Mouse (Mus musculus) midbrain, embryonic 11.5 days (tissue): ENCODE results near the gene Gm973. TPM values are rescaled to one million over a fixed set of nuclear protein-coding genes. Genes with fewer than 3 reads are reported as not detected.

Experiments
- ATAC-seq: fragments of 200-750 bp; cut with Nextera tagmentation; 2 replicates; pipeline ENCODE4 v1.8.0; 2017; ENCODE audit warnings: moderate TSS enrichment, moderate library complexity; ENCODE audit not compliant: low FRiP score
- DNase-seq: peaks from one replicate; pipeline ENCODE4 v3.0.0; 2015; ENCODE audit warnings: low spot score; ENCODE audit errors: missing footprints
- H3K27ac ChIP-seq: fragments of 300-500 bp; sonication (generic); 2 replicates; pipeline ENCODE4 v1.5.1; 2014; ENCODE audit warnings: low read depth, low read length
- H3K27me3 ChIP-seq: fragments of 300-500 bp; sonication (generic); 2 replicates; pipeline ENCODE4 v1.6.1; 2014; ENCODE audit warnings: mild to moderate bottlenecking, low read length, moderate library complexity, mixed read lengths; ENCODE audit not compliant: control insufficient read depth, insufficient read depth
- H3K36me3 ChIP-seq: fragments of 300-500 bp; sonication (generic); 2 replicates; pipeline ENCODE4 v1.6.1; 2014; ENCODE audit warnings: mild to moderate bottlenecking, low read length, moderate library complexity, mixed read lengths; ENCODE audit not compliant: control insufficient read depth, insufficient read depth
- H3K4me1 ChIP-seq: fragments of 300-500 bp; sonication (generic); 2 replicates; pipeline ENCODE4 v1.6.1; 2014; ENCODE audit warnings: low read length; ENCODE audit not compliant: control insufficient read depth, insufficient read depth
- H3K4me2 ChIP-seq: fragments of 300-500 bp; sonication (generic); 2 replicates; pipeline ENCODE4 v1.6.1; 2014; ENCODE audit warnings: mild to moderate bottlenecking, moderate library complexity
- H3K4me3 ChIP-seq: fragments of 300-500 bp; sonication (generic); 2 replicates; pipeline ENCODE4 v1.5.1; 2014; ENCODE audit warnings: low read depth, low read length
- H3K9ac ChIP-seq: fragments of 300-500 bp; sonication (generic); 2 replicates; pipeline ENCODE4 v1.6.1; 2014; ENCODE audit warnings: low read length
- H3K9me3 ChIP-seq: fragments of 300-500 bp; sonication (generic); 2 replicates; pipeline ENCODE4 v1.6.1; 2016; ENCODE audit warnings: low read length; ENCODE audit not compliant: control insufficient read depth
- WGBS: fragments of 180-500 bp; shearing (Covaris S2); extraction: QIAGEN DNeasy Blood & Tissue Kit; methylation state at CpG from one replicate; pipeline ENCODE4 v1.1.7; 2014; 5-methylcytosine and 5-hydroxymethylcytosine counted together
- polyA plus RNA-seq: library from polyadenylated mRNA; unstranded; fragments of >200 nt; fragmentation: Nextera tagmentation; extraction: Ambion mirVana; gene quantifications from 2 replicates; pipeline ENCODE4 v1.2.1, GENCODE M21; 2014

Gene Gm973
- polyA plus RNA-seq, 1 experiment from 2014 or later = 7.0 TPM

DNA sequence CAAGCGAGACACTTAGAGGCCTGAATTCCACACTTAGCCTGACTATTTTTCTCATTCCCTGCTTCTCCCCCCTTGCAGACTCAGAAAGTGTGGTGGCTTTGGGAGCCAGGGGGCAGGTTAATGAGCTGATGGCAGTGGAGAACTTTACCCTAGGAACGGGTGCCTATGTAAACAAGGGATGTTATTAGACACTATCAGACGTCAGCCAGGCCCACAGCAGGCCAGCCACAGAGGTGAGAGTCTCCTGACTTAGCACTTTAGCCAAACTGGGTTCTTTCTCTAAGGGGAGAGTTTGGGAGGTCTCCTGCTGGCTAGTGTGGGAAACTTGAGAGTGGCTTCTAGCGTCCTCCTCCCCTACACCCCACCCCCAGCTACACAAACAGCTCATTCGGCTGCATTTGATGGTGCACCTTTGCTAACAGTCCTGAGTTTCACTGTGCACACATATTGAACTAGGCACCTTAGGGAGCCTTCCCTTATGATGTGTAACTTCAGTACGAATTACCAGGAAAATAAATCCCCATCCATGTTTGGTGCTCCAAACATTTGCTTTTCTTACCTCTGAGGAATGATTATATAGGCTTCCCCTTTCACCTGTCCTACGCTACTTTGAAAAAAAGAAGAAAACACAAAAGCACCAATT lies 12.3 kb upstream of the Gm973 start:
- DNase-seq (peak; percentile 60), ATAC-seq (no peak)
- no peak overlapping the region for H3K9ac ChIP-seq
- H3K4me1 ChIP-seq = no peaks in the 10 kb centered on the region
- no peak overlapping the region for H3K27ac ChIP-seq
- no peaks in the 10 kb centered on the region for H3K36me3 ChIP-seq
- no peak overlapping the region for H3K4me3 ChIP-seq
- H3K9me3 ChIP-seq = no peaks in the 10 kb centered on the region
- WGBS = 48% methylated on average over 7 of the region's 7 CpGs
- H3K27me3 ChIP-seq = no peaks in the 10 kb centered on the region
- no peak overlapping the region for H3K4me2 ChIP-seq

GRCm38 (mm10) chr1:59504302-59504700 lies 11.8 kb upstream of the Gm973 start:
- no peaks in the 10 kb centered on the region for H3K4me1 ChIP-seq
- no peaks in the 10 kb centered on the region for H3K36me3 ChIP-seq
- WGBS = 86% methylated on average over 2 of the region's 2 CpGs
- H3K27ac ChIP-seq = no peak overlapping the region
- no peaks in the 10 kb centered on the region for H3K27me3 ChIP-seq
- no peaks in the 10 kb centered on the region for H3K9me3 ChIP-seq
- peak; percentile 54 for DNase-seq
- no peak for ATAC-seq
- H3K4me2 ChIP-seq = no peak overlapping the region
- H3K9ac ChIP-seq = no peak overlapping the region
- H3K4me3 ChIP-seq = no peak overlapping the region

DNA sequence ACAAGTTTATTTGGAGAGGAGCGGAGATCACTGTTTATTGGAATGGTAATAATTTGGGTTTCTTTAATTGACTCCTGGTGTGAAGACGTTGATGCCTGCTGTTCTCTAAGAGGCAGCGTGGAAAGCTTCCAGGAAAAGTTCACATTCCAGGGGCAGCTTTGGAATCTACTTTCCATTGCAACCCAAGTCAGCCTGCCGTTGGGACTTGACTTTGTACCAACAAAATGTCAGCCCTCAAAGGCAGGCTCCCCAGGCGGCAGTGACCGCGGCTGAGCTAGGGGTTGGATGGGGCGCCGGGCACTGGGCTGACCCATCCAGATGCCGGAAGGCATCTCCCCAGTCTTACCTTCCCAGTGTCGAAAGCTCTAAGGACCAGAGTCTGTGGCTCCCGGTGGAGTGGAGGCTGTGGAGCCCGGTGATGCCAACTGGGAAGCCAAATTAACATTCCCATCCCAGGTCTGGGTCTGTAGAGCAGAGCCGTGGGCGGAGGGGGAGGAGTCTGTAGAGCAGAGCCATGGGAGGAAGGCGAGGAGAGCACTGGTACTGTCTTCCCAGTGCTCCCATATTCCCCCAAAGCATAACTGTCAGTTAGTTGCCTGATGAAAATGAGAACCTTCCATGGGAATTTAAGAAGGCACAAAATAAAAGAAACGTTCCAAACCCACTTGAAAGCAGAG lies 7.5 kb upstream of the Gm973 start:
- H3K27me3 ChIP-seq = no peaks in the 10 kb centered on the region
- no peak overlapping the region for H3K27ac ChIP-seq
- no peaks in the 10 kb centered on the region for H3K9me3 ChIP-seq
- no peak overlapping the region for H3K4me3 ChIP-seq
- H3K4me1 ChIP-seq = no peaks in the 10 kb centered on the region
- DNase-seq (peak; percentile 82), ATAC-seq (no peak)
- H3K9ac ChIP-seq = no peak overlapping the region
- H3K36me3 ChIP-seq = no peaks in the 10 kb centered on the region
- 32% methylated on average over 17 of the region's 17 CpGs for WGBS
- H3K4me2 ChIP-seq = no peak overlapping the region

DNA sequence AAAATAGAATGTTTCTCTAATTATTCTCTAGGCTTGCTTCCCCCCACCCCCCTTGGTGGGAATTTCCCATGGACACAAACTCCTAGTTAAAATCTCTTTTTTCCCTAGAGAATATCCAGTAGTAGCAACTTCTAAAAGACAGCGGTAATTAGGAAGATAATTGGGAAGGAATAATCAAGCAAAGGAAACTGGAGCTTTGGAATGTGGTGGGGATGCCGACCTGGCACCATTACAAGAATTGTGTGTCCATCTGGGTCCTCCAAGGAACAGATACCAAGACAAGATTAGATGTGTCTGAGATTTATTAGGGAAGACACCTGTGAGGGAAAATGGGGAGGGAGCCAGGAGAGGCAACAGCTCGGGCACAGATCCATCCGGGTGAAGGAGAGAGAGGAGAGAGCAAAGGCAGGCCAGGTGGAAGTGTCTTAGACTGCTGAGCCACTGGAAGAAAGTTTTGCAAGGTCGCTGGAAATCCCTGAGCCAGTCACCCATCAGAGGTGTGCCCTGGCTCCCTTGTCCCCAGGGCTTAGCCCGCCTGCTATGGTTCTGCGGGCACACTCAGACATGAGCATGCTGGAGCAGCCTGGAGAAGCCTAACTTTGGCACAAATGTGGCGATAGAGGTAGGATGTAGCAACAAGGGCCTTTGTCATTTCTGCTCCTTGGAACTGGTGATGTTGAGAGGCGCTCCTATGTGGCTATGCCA lies 4.3 kb upstream of the Gm973 start:
- no peak for ATAC-seq
- Histone ChIP-seq H3K9me3 (no peaks in the 10 kb centered on the region), H3K27ac (no peak overlapping the region), H3K4me2 (no peak overlapping the region), H3K27me3 (no peaks in the 10 kb centered on the region), H3K9ac (no peak overlapping the region), H3K4me3 (no peak overlapping the region), H3K4me1 (peaks cover 13% of the 10 kb centered on the region), H3K36me3 (no peaks in the 10 kb centered on the region)
- peak; percentile 74 for DNase-seq
- 65% methylated on average over 9 of the region's 9 CpGs for WGBS

DNA sequence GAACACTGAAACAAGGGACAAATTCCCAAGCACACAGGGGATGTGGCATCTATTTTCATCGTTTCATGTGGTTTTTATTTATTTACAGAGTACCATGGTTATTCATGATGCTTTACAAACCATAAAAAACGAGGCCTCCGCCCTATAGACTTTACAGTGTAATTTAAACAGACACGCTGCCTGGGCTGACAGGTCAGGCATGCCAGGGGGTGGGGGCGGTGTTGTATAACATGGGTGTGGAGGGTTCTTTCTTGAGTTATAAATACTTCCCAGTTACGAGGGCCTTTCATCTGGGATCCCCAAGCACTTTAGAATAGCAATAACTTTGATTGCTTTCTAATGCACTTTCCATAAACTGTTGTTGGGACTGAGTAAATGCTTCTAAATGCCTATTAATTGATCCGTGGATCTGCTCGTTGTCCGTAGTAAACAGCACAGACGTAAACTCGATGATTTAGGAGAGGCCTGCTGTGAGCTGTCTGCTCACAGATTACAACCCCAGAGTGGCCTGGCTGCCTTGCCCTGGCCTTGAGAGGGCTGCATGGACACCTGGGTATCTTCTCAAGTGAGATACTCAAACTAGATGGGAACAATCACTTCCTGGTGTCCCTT lies 4.3 kb downstream of the Gm973 start:
- Histone ChIP-seq H3K4me3 (no peak overlapping the region), H3K9ac (no peak overlapping the region), H3K27ac (no peak overlapping the region), H3K4me1 (peaks cover 27% of the 10 kb centered on the region), H3K27me3 (no peaks in the 10 kb centered on the region), H3K9me3 (no peaks in the 10 kb centered on the region), H3K4me2 (no peak overlapping the region), H3K36me3 (no peaks in the 10 kb centered on the region)
- ATAC-seq (no peak), DNase-seq (no peak)
- 60% methylated on average over 11 of the region's 11 CpGs for WGBS

GRCm38 (mm10) chr1:59522456-59522855 lies 6.4 kb downstream of the Gm973 start:
- H3K4me1 ChIP-seq = peaks cover 12% of the 10 kb centered on the region
- DNase-seq (peak; percentile 53), ATAC-seq (no peak)
- WGBS = 31% methylated on average over 1 of the region's 1 CpGs
- H3K36me3 ChIP-seq = no peaks in the 10 kb centered on the region
- H3K4me2 ChIP-seq = no peak overlapping the region
- H3K27me3 ChIP-seq = no peaks in the 10 kb centered on the region
- no peak overlapping the region for H3K9ac ChIP-seq
- no peak overlapping the region for H3K27ac ChIP-seq
- no peaks in the 10 kb centered on the region for H3K9me3 ChIP-seq
- no peak overlapping the region for H3K4me3 ChIP-seq

DNA sequence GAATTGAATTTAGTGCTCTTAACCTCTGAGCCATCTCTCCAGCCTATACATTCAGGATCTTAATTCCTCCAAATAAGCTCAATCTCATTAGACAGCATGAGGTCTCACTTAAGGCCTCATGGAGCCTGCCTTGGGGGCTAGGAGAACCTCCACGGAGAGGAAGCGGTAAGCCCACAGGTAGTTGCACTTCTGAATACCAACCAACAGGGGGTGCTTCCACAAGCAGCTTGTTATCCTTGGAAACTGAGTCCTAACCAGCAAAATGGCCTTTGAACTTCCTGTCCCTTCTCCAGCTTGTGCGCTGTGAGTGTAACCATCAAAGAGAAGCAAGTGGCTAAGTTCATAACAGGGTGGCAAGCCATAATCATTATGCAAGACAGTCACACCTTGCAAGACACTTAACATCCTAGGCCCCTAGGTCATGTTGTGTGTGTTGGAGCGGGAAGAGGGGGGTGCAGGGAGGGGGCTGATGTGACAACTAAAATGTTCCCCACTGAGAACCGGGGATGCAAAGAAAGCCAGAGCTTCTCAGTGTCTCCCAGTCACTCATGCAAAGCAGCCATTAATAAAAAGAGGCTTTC lies 7.4 kb downstream of the Gm973 start:
- Histone ChIP-seq H3K9me3 (no peaks in the 10 kb centered on the region), H3K27ac (no peak overlapping the region), H3K36me3 (no peaks in the 10 kb centered on the region), H3K9ac (0 out of 2 replicates have a peak overlapping the region, but pooled peaks have one; percentile 2), H3K4me3 (no peak overlapping the region), H3K27me3 (no peaks in the 10 kb centered on the region), H3K4me1 (peaks cover 12% of the 10 kb centered on the region), H3K4me2 (no peak overlapping the region)
- DNase-seq = peak; percentile 89
- 30% methylated on average over 5 of the region's 5 CpGs for WGBS
- peak; percentile 54 for ATAC-seq

- no peak overlapping the region for H3K4me3 ChIP-seq
- 14% methylated on average over 2 of the region's 2 CpGs for WGBS
- no peaks in the 10 kb centered on the region for H3K36me3 ChIP-seq
- no peaks in the 10 kb centered on the region for H3K9me3 ChIP-seq
- ATAC-seq (peak; percentile 88), DNase-seq (peak; percentile 89)
- no peak overlapping the region for H3K9ac ChIP-seq
- H3K4me1 ChIP-seq = peaks cover 12% of the 10 kb centered on the region
- H3K4me2 ChIP-seq = no peak overlapping the region
- peak overlapping the region; percentile 45 for H3K27ac ChIP-seq
- H3K27me3 ChIP-seq = no peaks in the 10 kb centered on the region
These were observed 8.0 kb downstream of the Gm973 start for GRCm38 (mm10) chr1:59524071-59524470.
